Mouse (Mus musculus): Measurements from ENCODE around the gene Tmem19.

Tmem19 gene

GRCm38 (mm10) chr10:115311263-115311965, 50.9 kb downstream of the Tmem19 start:
- no peak for DNase-seq (ENCODE audit: low read depth, low spot score)

- DNase-seq (ENCODE audit: low read depth, low spot score) = no peak
Observed at GRCm38 (mm10) chr10:115309191-115309590, 53.1 kb downstream of the Tmem19 start.

GRCm38 (mm10) chr10:115307331-115307875, 54.9 kb downstream of the Tmem19 start:
- DNase-seq (ENCODE audit: low read depth, low spot score) = peak; percentile 34

- DNase-seq (ENCODE audit: low read depth, low spot score) = no peak
Observed at GRCm38 (mm10) chr10:115298683-115299082, 63.6 kb downstream of the Tmem19 start.

- no peak for DNase-seq (ENCODE audit: low read depth, low spot score)
Observed at GRCm38 (mm10) chr10:115297582-115297981, 64.7 kb downstream of the Tmem19 start.

GRCm38 (mm10) chr10:115296401-115296935, 65.8 kb downstream of the Tmem19 start:
- DNase-seq (ENCODE audit: low read depth, low spot score) = no peak

- DNase-seq (ENCODE audit: low read depth, low spot score) = no peak
Observed at GRCm38 (mm10) chr10:115295162-115295561, 67.1 kb downstream of the Tmem19 start.

- no peak for DNase-seq (ENCODE audit: low read depth, low spot score)
Observed at GRCm38 (mm10) chr10:115294715-115295114, 67.6 kb downstream of the Tmem19 start.

- DNase-seq (ENCODE audit: low read depth, low spot score) = no peak
Observed at GRCm38 (mm10) chr10:115293946-115294345, 68.4 kb downstream of the Tmem19 start.

- no peak for DNase-seq (ENCODE audit: low read depth, low spot score)
Observed at GRCm38 (mm10) chr10:115290671-115291070, 71.6 kb downstream of the Tmem19 start.

Data from skeletal muscle tissue, adult 2 months (tissue).